Mouse (Mus musculus) testis, adult 2 months (tissue): Measurements from ENCODE around the gene Dpy19l1. TPM values are rescaled to one million over a fixed set of nuclear protein-coding genes. Genes with fewer than 3 reads are reported as not detected.

ENCODE experiments used
- H3K27ac ChIP-seq: fragments of 200-500 bp; 2 replicates; pipeline ENCODE4 v1.5.1; 2012; ENCODE audit warnings: low read depth, low read length; ENCODE audit not compliant: control insufficient read depth, insufficient read depth
- H3K27me3 ChIP-seq: fragments of 200-500 bp; 2 replicates; pipeline ENCODE4 v1.6.1; 2012; ENCODE audit warnings: mild to moderate bottlenecking, low read length, moderate library complexity; ENCODE audit not compliant: control insufficient read depth, insufficient read depth
- H3K36me3 ChIP-seq: fragments of 200-500 bp; 2 replicates; pipeline ENCODE4 v1.6.1; 2012; ENCODE audit warnings: mild to moderate bottlenecking, low read length; ENCODE audit not compliant: control insufficient read depth, insufficient read depth
- H3K4me1 ChIP-seq: fragments of 200-500 bp; 2 replicates; pipeline ENCODE4 v1.6.1; 2012; ENCODE audit warnings: low read length; ENCODE audit not compliant: control insufficient read depth, insufficient read depth
- H3K4me3 ChIP-seq: fragments of 200-500 bp; 2 replicates; pipeline ENCODE4 v1.5.1; 2012; ENCODE audit warnings: low read depth, mild to moderate bottlenecking, low read length, moderate library complexity, mixed read lengths; ENCODE audit not compliant: control insufficient read depth
- CTCF ChIP-seq: fragments of 200-500 bp; IDR thresholded peaks from 2 replicates; pipeline ENCODE4 v1.5.1; 2012; ENCODE audit warnings: low read depth, mild to moderate bottlenecking, inconsistent platforms, low read length, moderate library complexity; ENCODE audit not compliant: control insufficient read depth, insufficient read depth, insufficient replicate concordance
- POLR2A ChIP-seq: fragments of 200-500 bp; IDR thresholded peaks from 2 replicates; pipeline ENCODE4 v1.6.1; 2012; ENCODE audit warnings: low read depth, mild to moderate bottlenecking, inconsistent platforms, low read length, moderate library complexity; ENCODE audit not compliant: control insufficient read depth
- polyA plus RNA-seq: library from polyadenylated mRNA; depleted of rRNA; stranded (reverse); fragments of >200 nt; gene quantifications from 2 replicates; pipeline ENCODE4 v1.2.3, GENCODE M21; 2012

The Dpy19l1 gene
- polyA plus RNA-seq, 1 experiment = 34.6 TPM

DNA sequence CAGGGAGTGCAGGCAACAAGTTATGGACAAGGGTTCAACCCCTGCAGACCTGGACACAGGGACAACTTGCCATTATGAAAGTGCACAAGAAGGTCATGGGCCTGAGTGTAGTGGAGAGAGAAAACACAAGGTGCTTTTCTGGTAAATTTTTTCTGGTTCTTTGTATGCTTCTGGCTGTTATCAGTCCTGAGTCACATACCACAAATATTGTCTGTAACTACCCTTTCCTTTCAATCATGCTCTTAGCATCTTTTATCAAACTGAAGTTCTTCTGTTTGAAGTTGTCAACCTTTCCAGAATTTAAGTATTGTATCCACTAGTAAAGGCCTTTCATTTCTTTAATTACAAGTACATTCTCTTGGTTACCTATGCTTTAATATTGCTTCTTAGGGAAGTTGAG, 73.2 kb downstream of the Dpy19l1 start:
- Histone ChIP-seq H3K36me3 (peaks cover 3% of the 10 kb centered on the region), H3K27ac (no peak overlapping the region), H3K27me3 (no peaks in the 10 kb centered on the region), H3K4me3 (no peak overlapping the region), H3K4me1 (no peaks in the 10 kb centered on the region)
- TF ChIP-seq POLR2A (no peak), CTCF (no peak)

- H3K4me3 ChIP-seq = no peak overlapping the region
- no peaks in the 10 kb centered on the region for H3K27me3 ChIP-seq
- H3K27ac ChIP-seq = no peak overlapping the region
- H3K36me3 ChIP-seq = peaks cover 3% of the 10 kb centered on the region; the same call in 1 of the 2 replicates
- TF ChIP-seq CTCF = no peak
- no peak for TF ChIP-seq POLR2A
- no peaks in the 10 kb centered on the region for H3K4me1 ChIP-seq
These were observed 77.3 kb downstream of the Dpy19l1 start for GRCm38 (mm10) chr9:24425679-24426078.

DNA sequence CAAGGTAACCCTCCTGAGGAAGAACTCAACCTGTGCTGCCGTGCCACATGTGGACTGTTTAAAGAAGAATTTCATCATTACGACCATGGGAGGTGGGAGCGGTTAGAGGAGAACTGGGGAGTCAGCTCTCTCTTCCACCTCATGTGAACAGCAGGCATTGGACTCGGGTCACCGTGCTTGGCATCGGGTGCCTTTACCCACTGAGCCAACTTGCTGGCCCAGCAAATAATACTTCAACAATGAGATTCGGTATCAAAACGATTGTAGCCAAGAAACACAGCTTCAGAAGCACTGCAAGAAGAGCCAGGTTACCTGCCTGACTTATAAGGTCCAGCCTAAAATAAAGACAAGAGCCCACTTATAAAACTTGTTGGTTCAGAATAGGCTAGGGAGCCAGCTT, 79.7 kb downstream of the Dpy19l1 start:
- no peaks in the 10 kb centered on the region for H3K4me1 ChIP-seq

DNA sequence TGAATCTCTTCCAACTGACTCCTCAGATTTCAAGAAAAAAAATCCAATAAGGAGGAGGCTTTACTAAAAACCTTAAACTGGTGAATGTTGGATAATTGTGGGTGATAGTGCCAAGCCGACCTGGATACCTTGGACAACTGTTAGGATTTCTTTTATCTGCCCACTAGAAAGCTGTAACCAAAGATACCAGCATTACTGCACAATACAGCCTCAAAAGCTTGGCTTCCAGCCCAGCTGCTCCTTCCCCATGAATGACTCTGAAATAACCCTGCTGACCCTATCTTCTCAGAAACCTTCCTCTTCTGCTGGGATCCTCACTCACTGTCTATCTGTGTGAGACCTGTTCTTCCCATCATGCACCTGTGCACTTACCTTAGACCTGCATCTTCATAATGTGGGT, 81.1 kb downstream of the Dpy19l1 start:
- Histone ChIP-seq H3K27me3 (no peaks in the 10 kb centered on the region), H3K27ac (no peak overlapping the region), H3K4me1 (no peaks in the 10 kb centered on the region), H3K36me3 (peaks cover 3% of the 10 kb centered on the region; the same call in 1 of the 2 replicates), H3K4me3 (no peak overlapping the region)
- TF ChIP-seq CTCF (no peak), POLR2A (no peak)

More for the DNA sequence above, 79.7 kb downstream of the Dpy19l1 start:
- H3K27me3 ChIP-seq = no peaks in the 10 kb centered on the region
- no peak overlapping the region for H3K27ac ChIP-seq
- peaks cover 3% of the 10 kb centered on the region; the same call in 1 of the 2 replicates for H3K36me3 ChIP-seq
- no peak overlapping the region for H3K4me3 ChIP-seq
- TF ChIP-seq POLR2A (no peak), CTCF (no peak)

GRCm38 (mm10) chr9:24421221-24421620, 81.7 kb downstream of the Dpy19l1 start:
- no peak for TF ChIP-seq POLR2A
- TF ChIP-seq CTCF = no peak
- Histone ChIP-seq H3K4me1 (no peaks in the 10 kb centered on the region), H3K27ac (no peak overlapping the region), H3K27me3 (no peaks in the 10 kb centered on the region), H3K36me3 (peaks cover 3% of the 10 kb centered on the region; the same call in 1 of the 2 replicates), H3K4me3 (no peak overlapping the region)

DNA sequence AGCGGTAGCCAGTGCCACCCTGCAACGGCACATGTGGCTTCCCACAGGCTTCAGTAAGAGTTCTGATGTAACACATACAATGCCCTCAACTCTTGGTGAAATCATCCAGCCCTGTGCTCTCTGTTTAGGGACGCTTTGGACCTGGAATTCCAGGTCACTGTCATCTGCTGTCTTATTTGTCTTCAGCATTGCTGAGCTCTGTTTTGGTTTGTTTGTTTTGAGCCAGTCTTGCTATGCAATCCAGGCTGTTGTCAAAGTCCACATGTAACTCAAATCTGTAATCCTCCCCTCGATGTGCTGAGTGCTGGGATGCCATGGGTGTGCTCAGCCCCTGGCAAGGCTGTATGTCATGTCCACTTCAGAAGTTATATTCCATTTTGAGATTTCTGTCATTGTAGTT, 82.8 kb downstream of the Dpy19l1 start:
- TF ChIP-seq CTCF (no peak), POLR2A (no peak)
- Histone ChIP-seq H3K4me3 (no peak overlapping the region), H3K36me3 (peaks cover under 1% of the 10 kb centered on the region; the same call in 1 of the 2 replicates), H3K4me1 (no peaks in the 10 kb centered on the region), H3K27ac (no peak overlapping the region), H3K27me3 (no peaks in the 10 kb centered on the region)

GRCm38 (mm10) chr9:24418281-24418680, 84.7 kb downstream of the Dpy19l1 start:
- TF ChIP-seq CTCF = no peak
- TF ChIP-seq POLR2A = no peak
- no peaks in the 10 kb centered on the region; the same call in none of the 2 replicates for H3K36me3 ChIP-seq

DNA sequence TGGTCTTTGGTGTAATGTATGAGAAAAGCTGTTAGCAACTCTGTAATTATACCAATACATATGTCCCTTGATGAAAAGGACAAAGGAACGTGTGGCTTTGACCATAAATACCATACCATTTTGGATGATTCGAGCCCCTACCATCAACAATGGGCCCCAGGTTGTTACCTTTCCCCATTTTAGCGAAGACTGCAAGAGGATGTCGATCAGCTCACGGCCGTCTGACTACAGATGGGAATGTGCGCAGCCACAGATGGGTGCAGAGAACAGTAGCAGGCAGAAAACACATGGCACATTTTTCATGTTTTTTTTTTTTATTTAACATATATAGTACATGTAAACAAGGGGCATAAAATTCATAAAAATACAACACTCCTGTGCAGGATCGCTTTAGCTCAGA, 91.5 kb downstream of the Dpy19l1 start:
- TF ChIP-seq POLR2A = no peak
- no peak for TF ChIP-seq CTCF
- Histone ChIP-seq H3K36me3 (no peaks in the 10 kb centered on the region; the same call in 1 of the 2 replicates), H3K27ac (no peak overlapping the region), H3K4me3 (no peak overlapping the region), H3K27me3 (no peaks in the 10 kb centered on the region), H3K4me1 (no peaks in the 10 kb centered on the region)

More at GRCm38 (mm10) chr9:24418281-24418680, 84.7 kb downstream of the Dpy19l1 start:
- Histone ChIP-seq H3K27me3 (no peaks in the 10 kb centered on the region), H3K4me1 (no peaks in the 10 kb centered on the region), H3K4me3 (no peak overlapping the region), H3K27ac (no peak overlapping the region)
